Mouse (Mus musculus) heart, postnatal 10 days (tissue): ENCODE results near the gene Ankef1. TPM values are rescaled to one million over a fixed set of nuclear protein-coding genes. Genes with fewer than 3 reads are reported as not detected.
A peak's percentile ranks its signal among the peaks of the same experiment; 100 is the strongest.

Experiments used
- DNase-seq, 2 experiments: peaks; one replicate each; pipeline ENCODE4 v3.0.0; 2021
- intact Hi-C: fragments of 180-260 bp; cut with DNase I; formaldehyde crosslinking; loops from one replicate; pipeline ENCODE4 v1.15.1; 2025
- total RNA-seq, 2 experiments: library from RNA; stranded (reverse); gene quantifications; 2 replicates each; pipeline ENCODE4 v1.2.3; 2021

Ankef1 gene
- under 1 TPM; 0.41 to 0.52 TPM for total RNA-seq

DNA sequence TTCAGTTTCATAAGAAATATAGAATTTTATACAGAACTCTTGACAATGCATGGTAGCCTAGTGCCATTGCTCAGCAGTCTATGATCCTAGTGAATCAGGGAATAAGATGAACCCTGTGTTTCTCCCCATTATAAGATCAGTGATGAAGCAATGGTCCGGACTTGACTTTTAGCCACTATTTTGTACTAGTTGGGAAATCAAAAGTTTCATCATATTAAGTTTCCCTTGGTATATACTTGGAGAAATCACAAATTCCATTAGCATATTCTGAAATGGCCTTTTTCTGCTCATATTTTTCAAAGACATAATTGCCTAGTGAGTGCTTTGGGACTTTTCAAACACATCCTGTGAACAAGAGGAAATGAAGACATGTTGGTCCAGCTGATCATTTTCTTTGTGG, at the start of gene Ankef1:
Ankef1 (plus strand) TSS at position 260 of the 400 bp plus-strand sequence.
- intact Hi-C loops, result loop anchor here (10.0 kb wide), 1 partner anchor 1043 kb away; no protein-coding TSS in a partner anchor
- DNase-seq, result no peak

DNA sequence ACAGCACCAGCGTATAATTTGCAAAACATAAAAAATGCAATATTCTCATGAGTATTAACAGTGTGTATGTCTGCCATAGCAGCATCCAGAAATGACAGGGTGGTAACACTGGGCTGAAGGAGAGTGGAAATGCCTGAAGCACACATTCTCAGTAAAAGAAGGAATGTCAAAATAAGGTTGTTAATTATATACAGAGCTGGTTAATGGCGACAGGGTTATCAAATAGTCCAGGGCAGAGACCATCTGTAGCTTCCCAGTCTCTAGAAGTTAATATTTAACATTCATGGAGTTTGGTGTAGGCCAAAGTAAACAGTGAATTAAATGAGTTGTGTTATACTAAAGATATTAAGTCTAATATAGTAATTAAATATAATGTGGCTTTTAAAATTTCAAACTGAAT, 45.2 kb upstream of the Ankef1 start:
- intact Hi-C loops, result no loop called here
- no peak for DNase-seq

DNA sequence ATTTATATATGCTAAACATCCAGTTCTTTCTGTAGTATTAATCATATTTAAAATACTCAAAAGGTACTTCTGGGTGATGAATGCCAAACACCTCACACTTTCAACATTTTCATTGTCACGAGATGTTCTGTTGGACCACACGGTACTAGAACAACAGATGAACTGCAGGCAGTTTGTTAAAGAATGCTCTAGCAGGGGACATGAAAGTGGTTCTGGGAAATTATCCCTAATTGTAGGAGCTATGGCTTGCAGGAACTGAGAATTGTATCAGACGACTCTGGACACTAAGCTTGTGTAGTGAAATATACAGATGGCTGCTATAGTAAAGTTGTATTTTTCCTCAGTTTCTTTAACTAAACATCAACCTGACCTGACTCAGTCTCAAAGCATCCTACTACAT, 44.8 kb upstream of the Ankef1 start:
- no peak for DNase-seq
- intact Hi-C loops, result no loop called here

DNA sequence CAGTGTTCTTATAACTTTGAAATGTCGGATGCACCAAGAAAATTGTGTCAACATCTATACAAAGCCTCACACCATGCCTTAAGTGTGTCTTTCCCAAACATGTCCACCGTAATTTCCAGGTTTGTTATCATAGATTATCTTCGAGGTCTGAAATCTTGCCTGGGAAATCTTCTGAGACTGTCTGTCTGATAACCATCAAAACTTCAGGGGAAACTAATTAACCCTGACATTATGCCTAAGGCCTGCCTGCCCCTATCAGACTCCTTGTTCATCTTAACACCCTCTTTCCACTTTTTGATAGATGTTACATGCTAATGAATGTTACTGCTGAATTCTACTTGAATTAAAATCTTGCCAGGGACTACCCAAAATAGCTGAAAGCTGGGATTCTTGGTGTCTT, 24.1 kb upstream of the Ankef1 start:
- intact Hi-C loops, result no loop called here
- no peak for DNase-seq

DNA sequence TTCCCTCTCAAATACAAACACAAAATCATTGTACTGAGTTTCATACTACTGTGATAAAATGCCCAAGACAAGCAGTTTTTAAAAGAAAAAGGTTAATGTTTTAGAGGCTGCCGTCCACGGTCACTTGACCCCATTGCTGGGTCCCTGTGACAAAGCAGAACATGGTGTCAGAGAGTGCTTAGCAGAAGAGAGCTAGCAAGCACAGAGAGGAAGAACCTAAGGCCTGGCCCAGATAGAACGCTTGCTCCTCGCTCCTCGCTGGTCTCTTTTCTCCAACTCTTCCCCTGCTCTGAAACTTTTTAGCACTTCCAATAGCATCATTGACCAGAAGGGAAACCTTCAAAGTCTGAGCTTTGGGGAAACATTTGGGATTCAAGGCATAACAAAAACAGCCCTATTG, 19.4 kb upstream of the Ankef1 start:
- no peak for DNase-seq
- intact Hi-C loops, result no loop called here

DNA sequence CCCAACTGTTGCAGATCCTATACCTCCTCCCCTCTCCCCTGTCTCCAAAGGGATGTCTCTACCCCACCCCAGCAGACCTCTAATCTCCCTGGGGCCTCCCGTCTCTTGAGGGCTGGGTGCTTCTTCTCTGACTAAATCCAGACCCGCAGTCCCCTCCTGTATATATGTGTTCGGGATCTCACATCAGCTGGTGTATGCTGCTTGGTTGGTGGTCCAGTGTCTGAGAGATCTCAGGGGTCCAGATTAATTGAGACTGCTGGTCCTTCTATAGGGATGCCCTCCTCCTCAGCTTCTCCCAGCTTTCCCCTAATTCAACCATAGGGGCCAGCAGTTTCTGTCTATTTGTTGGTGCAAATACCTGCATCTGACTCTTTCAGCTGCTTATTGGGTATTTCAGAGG, 18.7 kb upstream of the Ankef1 start:
- no peak for DNase-seq
- intact Hi-C loops, result no loop called here

DNA sequence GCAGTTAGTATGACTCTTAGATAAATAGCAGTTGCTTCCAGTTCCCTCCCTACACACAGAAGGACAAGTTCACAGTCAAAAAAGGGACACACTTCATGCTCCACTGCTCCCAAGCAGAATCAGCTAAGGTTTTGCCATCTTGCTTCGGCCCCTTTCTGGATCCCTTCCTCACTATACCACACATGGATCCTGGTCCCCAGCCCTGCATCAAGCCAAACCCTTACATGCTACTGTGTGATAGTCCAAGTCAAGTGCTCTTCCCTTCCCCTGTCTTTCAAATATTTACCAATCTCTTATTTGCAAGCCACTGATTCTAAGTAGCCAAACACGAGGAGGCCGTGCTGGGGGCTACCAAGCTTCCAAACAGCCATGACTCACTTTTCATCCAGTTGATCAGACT, 16.8 kb upstream of the Ankef1 start:
- intact Hi-C loops, result loop anchor here (1.0 to 5.0 kb wide), 5 partner anchors 112 to 1458 kb away; no protein-coding TSS in a partner anchor
- DNase-seq, result no peak

DNA sequence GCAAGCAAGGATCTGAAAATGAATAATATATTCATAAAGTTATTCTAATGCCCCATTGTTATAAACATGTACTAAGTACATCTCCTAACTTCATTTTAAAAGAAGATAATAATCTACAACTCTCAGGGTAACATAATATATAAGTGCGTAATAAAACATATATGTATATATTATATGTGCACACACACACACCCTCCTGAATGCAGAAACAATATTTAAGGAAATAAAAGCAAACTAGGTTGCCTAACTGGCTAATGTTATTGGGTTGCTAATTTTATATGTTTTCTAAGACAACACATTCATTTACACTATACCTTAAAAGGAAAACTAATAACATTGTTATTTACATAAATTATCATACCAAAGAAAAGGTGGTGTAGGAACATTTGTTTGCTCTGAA, 16.3 kb upstream of the Ankef1 start:
- no peak for DNase-seq
- intact Hi-C loops, result loop anchor here (1.0 to 5.0 kb wide), 5 partner anchors 112 to 1457 kb away; no protein-coding TSS in a partner anchor

DNA sequence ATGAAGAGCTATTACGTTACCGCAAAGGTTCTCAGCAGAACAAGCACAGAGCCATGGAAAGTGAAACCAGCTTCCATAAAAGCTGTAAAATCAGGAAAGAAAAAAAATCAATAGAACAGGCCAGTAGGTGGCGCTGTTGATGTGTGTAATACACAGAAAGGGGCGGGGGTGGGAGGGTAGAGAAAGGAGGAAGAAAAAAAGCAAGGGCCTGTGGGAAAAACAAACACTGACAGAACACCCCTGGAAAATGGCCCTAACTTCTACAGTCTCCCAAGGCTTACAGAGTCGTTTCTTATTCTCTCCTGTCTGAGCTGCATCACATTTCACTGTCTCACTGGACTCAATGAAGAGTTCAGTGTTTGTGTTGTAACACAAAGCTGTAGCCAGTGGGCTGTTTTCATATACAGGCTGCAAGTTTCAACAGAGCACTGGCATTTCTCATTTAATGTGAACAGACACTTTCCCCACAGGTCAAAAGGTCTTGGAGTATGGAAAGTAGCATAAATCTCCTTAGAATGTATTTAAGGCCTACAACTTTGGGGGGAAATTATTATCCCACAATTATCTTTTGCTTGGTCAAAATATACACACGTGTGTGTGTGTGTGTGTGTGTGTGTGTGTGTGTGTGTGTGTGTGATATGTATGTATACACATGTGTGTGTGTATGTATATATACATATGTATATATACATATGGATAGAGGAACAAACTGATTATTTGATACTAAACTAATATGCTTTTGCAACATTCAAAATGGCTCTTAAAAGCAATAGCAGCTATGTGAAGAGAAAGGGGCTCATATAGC, 15.7 kb upstream of the Ankef1 start:
- DNase-seq, result peak; percentile 63 to 84
- intact Hi-C loops, result loop anchor here (1.0 to 5.0 kb wide), 5 partner anchors 111 to 1457 kb away; no protein-coding TSS in a partner anchor

DNA sequence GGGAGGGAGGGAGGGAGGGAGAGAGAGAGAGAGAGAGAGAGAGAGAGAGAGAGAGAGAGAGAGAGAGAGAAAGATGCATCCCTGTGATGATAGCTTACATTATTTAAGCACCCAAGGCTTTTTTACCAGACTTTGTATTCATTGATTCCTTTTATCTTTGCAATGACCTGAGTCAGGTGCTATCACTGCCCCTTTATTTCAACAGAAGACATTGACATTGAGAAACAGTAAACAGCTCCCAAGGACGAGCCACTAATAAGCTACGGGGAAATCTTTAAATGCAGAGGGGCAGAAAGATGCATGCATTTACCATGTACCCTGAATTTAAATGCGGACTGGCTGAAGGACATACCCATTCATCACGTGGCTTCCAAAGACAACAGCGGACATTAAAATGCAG, 14.7 kb upstream of the Ankef1 start:
- no peak for DNase-seq
- intact Hi-C loops, result loop anchor here (5.0 kb wide), 2 partner anchors 110 to 1245 kb away; no protein-coding TSS in a partner anchor

DNA sequence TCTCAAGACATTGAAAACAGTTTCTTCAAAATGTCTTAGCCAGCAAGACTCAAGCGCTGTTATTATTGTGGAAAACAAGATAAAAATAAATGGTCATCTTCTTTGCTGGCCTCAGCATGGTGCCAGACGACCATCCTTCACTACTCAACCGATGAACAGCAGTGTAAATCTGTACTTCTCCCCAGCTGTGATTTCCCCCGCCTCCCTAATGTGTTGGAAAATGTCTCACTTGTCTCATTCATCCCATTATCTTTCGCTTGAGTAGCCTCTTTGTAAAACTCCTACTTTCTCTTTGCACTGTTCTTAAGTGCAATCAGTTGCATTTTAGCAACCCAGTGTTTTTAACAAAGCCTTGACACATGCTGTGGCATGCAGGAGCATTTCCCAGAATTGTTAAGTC, 9.4 kb downstream of the Ankef1 start:
- intact Hi-C loops, result no loop called here
- DNase-seq, result no peak

DNA sequence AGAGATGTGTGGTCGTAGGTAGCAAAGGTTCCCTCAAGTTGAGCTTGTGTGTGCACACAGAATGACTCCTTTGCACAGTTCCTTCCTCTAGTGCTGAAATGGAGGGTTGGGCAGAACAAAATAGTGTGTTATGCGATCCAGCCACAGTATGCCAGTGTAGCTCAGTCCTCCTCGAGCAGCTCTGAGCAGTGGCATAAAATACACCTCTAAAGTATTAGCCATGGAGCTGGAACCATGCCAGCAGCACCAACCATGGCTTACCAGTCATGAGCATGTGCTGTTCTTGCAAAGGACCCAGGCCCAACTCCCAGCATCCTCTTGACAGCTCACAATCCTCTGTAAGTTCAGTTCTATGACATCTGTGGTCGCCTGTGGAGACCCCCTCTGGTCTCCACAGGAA, 10.0 kb downstream of the Ankef1 start:
- intact Hi-C loops, result no loop called here
- DNase-seq, result no peak

DNA sequence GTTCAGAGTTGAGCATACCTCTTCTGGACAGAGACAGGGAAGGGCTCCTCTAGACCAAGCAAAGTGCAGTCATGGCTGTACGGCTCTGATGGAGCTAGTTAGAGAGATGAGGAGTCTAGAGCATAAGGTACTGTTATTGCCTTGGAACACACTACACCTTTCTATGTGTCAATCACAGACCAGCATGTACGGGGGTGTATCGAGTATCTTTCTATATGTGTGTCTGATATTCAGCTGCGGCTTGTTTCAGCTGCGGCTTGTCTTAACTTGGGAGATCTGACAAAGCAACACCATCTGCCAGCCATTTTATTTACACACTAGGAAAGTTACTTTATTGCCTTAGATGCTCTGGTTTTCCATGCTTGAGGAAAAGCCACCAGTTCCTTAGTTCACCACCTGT, 11.1 kb downstream of the Ankef1 start:
- intact Hi-C loops, result no loop called here
- no peak for DNase-seq

DNA sequence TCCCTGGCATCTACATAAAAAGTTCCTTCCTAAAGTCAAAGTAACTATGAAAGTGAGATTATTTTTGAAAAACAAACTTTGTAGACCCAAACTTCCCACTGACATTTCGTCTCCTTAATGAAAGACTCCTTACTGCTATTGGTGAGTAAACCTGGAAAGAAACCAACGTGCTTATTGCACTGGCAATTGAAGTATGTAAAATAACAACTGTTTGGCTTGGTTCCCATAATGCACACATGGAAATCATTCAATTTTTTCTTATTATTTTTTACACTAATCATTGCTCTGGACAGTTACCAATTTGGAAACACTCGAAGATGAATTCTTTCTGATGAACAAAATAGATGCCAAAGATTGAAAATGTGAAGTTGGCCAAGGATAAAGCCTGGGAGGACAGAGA, 12.1 kb downstream of the Ankef1 start:
- intact Hi-C loops, result no loop called here
- no peak for DNase-seq

DNA sequence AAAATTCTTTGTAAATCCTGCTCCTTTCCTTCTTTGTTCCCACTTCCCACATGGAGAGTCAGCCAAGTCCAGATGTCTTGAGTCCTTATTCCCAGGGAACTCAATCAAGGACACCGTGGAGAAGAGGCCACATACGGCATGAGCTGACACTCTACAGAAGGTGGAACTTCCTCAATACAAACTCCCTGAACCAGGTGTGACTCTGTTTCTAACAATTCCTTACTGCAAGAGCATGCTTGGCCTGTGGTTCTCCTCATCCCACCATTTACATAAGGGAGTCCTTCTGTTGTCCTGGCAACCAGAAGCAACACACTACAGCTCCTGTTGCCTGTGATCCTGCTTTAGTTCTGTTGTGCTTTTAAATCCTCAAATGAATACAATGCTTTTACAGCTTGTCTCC, 13.8 kb downstream of the Ankef1 start:
- intact Hi-C loops, result no loop called here
- DNase-seq, result no peak

DNA sequence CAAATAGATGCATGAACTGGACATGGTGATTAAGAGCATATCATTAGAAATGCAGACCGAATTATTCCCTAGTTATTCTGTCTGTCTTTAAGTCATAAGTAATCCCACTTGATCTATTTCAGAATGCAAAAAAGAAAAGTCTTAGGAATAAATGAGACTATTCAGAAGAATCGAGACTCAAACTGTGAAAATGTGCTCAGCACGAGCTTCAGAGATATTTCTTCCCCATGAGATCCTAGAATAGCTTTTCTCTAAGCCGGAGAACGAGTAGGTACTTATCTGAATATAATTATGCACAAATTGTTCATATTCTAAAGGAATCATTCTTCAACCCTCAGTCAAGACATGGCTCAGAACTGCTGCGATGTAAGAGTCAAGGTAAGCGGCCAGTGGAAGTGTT, 27.2 kb downstream of the Ankef1 start:
- intact Hi-C loops, result no loop called here
- no peak for DNase-seq

DNA sequence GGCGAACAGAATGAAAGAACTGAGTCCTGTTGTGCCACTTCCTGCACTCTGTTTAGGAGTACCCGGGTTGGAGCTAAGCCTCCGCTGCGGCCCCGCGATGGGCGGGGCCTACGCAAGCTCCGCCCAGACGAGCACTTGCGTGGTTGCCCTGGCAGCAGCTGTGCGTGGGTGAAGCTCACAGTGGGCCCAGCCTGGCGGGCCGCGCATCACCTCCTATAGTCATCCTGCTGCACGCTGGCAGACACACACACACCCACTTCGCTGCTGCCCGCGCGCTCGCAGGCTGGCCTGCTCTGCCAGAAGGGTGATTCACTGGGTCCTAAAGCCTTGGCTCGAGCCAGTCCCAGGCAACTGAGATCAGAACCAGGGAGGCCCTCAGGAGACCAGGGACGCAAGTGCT, 30.3 kb downstream of the Ankef1 start:
- DNase-seq, result peak; percentile 65 to 73
- intact Hi-C loops, result no loop called here

DNA sequence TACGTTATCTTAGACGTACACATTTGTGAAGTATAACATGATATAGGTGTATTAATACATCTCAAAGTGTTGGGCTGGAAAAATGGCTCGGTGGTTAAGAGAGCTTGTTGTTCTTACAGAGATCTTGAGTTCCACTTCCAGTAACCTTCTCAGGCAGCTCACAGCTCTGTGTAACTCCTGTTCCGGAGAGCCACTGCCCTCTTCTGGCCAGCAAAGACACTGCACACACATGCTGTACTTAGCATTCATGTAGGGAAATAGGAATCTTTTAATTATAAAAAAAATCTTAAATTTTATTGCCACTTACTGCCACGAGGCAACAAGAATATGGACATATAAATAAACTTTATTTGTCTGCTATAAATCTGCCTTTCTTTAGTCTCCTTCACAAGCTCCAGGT, 56.3 kb downstream of the Ankef1 start:
- DNase-seq, result peak in 1 of 2 experiments; percentile 5
- intact Hi-C loops, result no loop called here

DNA sequence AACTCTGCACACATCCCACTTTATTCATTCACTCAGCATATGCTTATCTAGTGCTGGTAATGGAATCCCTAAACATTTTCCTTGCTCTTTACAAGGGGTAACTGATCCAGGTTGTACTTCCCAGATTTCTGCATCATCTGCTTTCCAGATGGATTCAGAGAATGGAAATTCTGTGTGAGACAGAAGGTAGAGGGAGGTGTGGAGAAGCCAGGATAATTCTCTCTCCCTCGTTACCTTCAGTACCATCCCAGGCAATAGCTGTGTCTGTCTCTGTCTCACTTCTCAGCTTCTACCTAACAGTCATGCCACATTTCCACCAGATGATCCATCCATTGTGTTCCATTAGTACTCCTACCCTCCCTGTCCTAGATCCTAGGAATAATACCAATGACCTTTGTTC, 60.6 kb downstream of the Ankef1 start:
- no peak for DNase-seq
- intact Hi-C loops, result no loop called here

DNA sequence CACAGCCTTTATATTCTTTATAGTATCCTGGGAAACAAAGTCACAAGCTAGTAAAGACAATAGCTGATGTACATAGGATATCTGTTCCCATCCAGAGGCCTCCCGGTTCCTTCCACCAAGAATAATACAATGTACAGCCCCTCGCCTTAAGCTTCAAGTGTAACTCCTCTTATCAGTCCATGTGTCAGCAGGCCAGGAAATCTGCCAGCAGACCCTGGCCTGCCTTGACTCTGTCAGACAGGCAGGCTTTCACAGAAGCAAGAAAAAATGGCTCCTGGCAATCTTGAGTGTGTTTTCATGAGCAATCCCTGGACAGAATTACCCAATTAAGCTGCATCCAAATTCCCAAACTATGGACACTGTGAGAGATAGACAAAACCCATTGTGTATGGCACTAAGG, 69.1 kb downstream of the Ankef1 start:
- intact Hi-C loops, result no loop called here
- no peak for DNase-seq

DNA sequence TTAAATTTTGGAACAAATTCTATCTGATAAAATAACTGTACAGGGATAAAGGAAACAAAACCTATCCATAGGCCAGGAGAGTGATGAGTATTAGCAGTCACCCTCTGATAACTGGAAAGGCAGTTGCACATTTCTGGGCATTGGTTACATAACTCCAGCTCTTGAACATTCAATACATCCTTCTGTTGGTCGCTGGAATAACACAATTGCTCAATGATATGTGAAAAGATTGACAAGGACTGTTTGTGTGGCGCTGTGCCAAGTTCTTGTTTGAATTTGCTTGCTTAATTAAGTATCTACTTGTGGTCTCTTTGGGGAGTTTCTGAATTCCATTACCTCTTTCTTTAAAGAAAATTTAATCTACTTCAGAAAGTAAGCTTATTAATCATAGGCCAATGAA, 81.1 kb downstream of the Ankef1 start:
- no peak for DNase-seq
- intact Hi-C loops, result no loop called here

DNA sequence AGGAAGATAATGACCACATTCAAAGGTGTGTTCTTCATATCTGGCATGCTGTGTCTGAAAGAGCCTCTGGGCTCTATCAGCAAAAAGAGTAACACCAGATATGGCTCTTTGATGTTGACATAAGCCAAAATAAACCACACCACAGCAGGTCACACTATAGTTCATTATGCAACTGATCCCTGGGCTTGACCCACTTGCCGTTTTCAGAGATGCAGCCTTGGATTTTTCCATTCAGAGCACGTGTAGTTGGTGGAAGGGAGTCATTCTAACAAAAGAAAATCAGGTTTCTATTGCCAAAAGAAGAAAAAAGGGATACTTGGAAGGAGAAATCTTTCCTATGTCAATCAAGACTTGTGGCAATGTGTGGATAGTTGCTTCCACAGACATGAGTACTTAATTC, 87.1 kb downstream of the Ankef1 start:
- intact Hi-C loops, result no loop called here

DNA sequence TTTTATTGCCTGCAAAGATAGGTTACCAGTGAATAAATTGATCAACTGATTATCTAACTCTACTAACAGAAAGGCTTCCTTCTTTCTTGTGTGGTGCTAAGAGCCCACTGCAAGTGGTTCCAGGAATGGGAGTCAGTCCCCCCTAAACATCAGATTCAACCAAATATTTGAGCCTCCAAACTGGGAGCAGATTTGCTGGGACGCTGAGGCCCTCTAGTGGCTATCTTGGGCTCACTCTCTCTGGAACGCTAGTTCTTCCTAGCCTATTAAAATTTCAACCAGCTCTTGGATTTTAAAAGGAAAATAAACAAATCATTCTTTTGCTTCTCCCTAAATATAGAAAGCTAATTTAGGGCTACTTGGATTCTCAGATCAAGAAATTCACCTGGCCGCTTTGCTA, 94.7 kb downstream of the Ankef1 start:
- peak in 1 of 2 experiments; percentile 46 for DNase-seq
- intact Hi-C loops, result loop anchor here (2.0 to 5.0 kb wide), 2 partner anchors 109 to 448 kb away; no protein-coding TSS in a partner anchor

More for the DNA sequence above, 87.1 kb downstream of the Ankef1 start:
- DNase-seq, result no peak
